Mouse (Mus musculus) cerebellum, adult 8-10 months (tissue): Measurements from ENCODE around the gene Man1c1.

Experiments
- DNase-seq: peaks from one replicate; pipeline ENCODE4 v3.0.0; 2022

Gene Man1c1

DNA sequence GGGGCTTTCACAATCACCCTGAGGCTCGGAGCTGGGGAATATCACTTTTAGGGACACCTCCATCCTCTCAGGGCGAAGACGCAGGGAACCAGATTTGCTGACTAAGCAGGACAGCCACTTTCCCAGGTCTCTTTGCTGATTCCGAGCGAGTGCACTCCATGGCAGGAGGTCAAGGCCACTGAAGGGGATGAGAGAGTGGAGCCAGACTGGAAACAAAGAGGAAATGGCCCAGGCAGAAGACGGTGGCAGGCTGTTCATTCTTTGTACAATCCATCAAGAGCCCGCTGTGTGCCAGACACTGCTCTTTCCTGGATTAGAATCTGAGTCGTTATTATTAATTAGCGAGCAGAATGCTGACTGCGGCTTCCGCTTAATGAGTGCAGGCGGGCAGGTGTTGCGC is 70.1 kb downstream of the Man1c1 start:
- DNase-seq, result no peak

DNA sequence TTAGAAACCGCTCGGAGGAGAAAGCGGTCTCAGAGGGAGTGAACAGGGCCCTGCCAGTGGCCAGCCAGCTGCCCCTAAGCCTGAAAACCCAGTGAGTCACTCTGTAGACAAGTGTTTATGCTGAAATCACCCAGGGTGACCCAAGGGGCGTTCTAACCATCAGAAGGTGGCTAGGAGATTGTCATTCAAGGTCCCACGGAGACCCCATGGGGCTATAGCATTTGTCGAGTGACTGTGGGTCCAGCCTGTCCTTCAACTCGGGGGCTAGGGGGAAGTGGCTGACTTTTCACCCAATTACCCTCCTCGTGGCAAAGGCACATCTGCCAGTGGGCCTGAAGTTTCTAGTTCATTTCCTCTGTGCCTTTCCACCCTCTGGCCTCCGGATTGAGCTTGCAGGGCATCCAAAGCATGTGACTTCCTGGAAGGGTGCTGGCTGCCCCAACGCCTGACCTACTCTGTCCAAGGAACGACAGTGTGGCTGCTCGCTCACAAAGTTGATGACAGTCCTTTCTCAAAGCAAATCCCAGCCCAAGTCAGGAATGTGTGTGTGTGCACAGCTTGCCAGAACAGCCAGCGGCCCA is 71.9 kb downstream of the Man1c1 start:
- DNase-seq, result no peak

DNA sequence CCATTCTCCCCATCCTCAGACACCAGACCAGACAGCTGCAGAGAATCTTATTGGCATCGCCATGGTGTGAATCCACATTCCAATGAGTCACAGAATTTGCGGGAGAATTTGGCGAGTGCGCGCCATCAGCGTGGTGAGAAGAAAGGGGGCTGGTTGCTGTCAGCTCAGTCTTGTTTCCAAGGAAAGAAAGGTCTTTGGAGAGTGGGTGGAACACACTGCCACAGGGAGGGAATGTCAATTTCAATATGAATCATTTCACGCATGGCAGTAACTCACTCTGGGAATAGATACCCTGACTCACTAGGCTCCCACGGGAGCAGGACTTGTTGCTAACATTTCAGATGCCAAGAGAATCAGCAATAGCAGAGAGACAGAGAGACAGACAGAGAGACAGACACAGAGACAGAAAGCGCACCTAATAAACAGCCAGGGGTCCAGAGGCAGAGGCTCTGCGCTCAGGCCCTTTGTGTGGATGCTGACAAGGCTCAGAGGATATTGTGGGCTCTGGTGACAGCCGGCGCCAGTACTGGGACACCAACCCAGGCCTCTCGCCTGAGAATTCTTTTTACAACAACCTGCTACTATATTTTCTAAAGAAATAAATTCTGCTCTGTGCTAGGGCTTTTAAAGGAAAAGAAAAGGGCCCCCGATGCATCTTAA is 72.5 kb downstream of the Man1c1 start:
- DNase-seq, result no peak

DNA sequence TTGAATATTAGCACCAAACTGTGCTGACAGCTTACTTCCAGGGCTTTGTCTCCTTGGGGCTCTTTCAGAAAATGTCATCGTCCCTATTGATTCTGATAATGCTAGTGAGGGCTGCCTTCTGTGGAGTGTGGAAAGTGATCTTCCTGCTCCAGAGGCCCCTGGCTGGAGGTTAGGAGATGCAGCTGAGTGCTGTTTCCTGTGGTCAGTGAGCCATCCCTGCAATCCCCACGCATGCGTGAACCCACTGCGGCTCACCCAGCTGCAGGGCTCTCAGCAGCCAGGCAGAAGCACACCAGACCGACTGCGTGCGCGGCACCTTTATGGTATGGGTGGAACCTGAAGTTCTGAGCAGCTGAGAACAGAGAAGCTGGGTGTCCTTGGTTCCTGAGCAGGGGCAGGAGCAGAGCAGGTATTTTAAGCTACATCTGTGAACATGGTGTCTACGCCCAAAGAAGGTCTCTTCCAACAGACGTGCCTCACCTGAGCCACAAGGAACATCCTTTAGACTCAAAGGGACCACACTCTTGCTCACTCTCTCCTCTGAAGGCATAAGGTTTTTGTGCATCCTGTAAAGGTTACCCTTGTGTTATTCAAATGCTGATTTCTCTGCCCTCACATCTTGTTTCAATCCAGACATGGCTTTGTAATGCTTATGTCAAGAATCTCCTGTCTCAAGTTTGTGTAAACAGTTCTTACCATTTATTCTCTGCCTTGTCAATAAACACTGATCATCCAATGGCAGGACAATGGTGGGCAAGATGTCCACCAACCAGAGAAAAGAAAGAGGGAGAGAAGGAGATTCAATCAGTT is 75.3 kb downstream of the Man1c1 start:
- DNase-seq, result no peak

DNA sequence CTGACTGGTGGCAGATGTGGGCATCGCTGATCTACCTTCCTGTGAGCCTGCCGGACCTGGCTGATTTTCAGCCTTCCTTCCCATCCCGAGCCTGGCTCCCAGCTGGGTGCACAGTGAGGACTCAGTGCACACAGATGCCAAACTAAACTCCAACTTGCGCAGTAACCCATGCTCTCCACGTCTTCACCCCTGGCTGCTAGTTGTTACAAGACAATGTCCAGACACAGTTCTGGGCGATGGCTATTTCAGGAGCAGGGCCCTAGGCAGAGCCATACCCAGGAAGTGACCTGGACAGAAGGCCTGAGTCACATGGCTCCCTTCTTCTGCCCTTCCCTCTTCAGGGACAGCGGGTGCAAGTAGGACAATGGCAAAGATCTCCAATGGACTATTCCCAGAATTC is 76.0 kb downstream of the Man1c1 start:
- no peak for DNase-seq

DNA sequence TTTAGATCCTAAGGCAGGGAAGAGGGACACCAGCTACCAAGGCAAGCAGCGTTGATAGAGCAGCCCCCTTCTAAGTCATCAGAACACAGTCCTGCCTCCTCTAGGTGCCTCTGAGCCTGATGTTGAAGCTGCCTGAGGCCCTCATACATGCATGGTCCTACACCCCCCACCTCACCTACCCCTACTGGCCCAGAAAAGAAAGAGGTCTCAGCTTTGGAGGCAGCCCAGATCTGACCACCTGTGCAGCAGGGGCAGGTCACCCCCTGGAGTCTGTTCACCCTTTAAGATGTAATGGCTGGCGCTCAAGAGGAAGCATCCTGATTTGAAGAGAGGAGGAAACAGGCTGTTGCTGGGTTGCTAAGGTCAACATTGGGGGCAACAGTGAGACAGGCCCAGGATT is 77.2 kb downstream of the Man1c1 start:
- no peak for DNase-seq

DNA sequence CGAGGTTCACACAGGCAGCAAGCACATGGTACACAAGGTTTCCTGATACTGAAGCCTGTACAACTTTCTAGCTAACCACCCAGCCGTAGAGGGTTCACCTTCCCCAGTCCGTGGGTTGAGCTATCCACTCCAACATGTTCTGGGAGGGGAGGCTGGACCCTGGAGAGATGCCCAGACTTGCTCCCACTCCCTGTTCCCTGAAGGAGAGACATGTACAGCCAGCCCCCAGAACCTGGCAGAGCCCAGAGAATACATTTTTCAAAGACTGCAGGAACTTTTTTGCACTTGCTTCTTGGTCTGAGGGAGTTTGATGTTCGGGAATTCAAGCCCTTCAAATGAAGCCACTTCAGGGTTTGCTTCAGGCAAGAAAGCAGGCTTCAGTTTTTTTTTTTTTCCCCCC is 77.7 kb downstream of the Man1c1 start:
- DNase-seq, result no peak

DNA sequence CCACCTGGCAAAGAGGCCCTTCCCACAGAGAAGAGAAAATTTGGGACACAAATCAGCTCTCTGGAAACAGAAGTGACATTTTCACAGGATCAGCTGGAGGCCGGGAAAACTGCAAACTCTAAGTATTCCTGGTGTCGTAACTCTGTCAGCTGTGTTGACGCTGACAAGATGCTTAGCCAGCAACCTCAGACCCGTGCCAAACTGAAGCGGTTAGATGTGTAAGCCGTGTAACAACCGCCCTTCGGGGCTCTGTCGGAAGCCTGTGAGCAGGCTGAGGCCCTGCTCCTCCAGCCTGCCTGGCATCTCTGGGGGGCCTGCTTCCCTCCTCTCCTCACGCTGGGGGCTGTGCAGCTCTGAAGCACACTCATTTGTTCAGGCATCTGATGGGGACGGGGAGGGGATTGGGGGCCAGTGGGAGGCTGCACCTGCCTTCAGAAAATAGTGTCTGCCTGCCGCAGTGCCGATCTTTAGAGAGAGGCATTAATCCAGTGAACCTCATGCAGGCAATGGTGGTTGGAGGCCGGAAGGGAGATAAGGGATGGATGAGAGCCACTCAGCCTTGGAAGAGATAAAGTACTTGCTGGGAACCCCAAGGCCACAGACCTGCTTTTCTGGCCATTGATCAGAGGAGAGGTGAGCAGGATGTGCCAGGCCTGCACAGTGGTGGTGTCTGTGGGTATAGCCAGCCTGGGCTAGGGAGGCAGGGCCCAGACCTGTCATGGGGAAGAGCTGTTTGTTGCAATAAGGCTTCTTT is 79.8 kb downstream of the Man1c1 start:
- no peak for DNase-seq

DNA sequence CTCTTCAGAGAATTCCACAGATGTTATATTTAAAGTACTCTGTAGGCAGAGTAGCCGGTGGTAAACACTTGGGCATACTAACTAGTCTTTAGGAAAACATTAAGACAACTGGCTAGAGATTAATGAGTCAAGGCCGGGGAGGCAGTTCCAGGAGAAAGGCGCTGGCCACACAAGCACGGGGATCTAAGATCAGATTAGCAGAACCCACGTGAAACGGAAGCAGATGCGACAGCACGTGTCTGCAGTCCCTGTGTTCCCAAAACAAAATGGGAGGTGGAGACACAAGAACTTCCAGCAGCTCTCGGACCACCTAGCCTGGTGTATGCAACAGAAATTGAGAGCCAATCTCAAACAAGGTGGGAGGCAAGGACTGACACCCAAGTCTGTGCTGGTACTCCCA is 82.4 kb downstream of the Man1c1 start:
- no peak for DNase-seq

DNA sequence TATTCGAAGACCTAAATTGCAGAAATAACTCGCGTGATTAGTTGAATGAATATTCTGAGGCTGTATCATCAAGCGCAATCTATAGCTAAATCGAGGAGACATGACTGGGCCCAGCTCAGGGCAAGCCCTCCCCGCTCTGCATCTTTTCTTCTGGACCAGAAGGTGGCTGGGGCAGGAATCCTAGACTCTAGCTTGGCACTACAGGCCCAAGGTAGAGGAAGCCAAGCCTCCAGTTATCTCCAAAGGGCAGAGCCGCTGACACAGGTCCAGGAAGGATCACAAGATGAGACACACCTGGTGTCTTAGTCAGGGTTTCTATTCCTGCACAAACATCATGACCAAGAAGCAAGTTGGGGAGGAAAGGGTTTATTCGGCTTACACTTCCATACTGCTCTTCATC is 83.8 kb downstream of the Man1c1 start:
- no peak for DNase-seq

DNA sequence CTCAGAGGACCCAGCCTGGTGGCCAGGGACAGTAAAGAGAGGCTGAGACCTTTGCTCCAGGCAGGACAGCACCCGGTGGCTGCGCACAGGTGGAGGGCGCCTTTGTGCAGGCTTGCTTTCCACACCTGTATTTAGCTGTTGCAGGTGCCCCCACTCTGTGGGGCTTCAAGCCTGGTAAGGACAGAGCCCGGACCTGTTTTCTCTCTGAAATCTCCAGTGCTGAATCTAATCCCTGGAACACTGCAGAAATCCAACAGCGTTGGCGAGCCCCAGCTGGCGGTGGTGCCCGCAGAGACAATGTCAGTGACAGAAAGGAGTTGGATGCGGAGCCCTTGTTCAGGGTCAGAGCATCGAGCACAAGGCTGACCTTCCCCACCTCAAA is 84.6 kb downstream of the Man1c1 start:
- DNase-seq, result no peak

DNA sequence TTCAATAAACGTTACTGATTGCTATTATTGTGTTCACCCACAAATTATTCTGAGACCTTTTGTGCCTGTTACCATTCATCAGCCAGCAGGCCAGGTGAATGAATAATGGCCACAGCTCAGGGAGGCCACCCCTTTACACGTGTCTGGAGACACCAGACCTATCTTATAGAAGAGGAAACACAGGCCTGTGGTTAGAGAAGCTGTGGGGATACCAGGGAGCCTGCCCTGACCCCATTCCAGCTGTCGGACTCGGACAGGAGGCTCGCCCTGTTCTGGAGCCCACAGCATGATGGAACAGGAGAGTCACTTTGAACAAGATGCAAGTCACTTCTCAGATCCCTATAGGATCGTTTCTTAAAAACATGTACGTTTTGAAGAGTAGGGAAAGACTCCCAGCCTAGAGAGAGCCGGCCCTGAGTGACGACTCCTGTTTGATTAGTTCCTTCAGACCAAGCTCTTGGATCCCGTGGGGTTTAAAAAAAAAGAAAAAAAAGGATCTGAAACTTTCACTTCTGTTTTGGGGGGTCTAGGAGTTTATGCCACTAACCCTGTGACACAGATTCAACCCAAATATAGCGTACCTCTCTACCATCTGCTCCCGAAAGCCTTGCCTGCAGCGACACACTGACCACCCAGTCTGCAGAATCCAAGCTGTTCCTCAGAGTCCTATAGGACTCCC is 85.1 kb downstream of the Man1c1 start:
- DNase-seq, result no peak

DNA sequence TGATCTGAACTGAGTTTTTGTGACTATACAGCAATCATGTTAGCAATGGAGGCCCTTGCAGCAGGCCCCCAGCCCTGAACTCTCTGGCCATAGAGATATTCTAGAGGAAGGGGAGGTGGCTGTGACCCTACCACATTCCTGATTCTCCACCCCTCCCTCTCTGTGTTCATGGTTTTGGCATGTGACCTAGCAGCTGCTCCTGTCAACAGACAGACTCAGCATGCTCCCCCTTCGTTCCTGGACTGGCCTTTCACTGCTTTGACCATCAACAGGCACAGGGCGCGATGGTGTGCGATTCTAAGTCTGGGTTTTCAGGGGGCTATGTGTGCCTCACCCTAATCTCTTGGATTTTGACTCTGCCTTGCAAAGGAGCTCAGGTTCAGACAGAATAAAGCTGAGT is 86.3 kb downstream of the Man1c1 start:
- no peak for DNase-seq

DNA sequence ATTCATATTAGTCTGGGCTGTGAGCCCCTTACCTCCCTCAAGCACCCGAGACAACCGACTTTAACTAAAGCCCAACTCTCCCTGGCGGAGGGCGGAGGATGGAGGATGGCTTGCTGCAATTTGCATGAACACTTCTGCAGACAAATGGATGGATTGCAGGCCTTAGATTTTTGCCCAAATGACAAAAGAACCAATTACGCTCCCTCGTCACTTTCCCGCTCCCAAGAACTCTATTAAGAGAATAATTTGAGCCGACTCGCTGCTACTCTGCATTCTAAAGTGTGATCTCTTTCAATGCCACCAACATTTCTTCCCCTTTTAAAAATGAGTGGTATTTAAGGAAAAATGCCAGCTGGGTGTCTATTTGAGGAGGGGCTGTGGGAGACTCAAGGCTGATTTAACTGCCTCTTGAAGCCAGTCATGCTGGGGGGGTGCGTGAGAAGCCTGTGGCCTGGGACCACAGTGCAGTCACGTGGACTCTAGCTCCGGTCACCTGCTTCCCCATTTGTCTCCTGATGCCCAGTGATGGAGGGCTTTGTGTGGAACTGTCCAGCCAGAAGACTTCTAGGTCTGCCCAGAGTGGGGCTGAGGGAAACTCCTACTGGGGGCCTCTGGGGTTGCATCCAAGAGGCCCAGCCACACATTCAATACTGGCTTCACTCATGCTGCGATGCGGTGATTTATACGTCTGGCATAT is 88.0 kb downstream of the Man1c1 start:
- DNase-seq, result no peak

DNA sequence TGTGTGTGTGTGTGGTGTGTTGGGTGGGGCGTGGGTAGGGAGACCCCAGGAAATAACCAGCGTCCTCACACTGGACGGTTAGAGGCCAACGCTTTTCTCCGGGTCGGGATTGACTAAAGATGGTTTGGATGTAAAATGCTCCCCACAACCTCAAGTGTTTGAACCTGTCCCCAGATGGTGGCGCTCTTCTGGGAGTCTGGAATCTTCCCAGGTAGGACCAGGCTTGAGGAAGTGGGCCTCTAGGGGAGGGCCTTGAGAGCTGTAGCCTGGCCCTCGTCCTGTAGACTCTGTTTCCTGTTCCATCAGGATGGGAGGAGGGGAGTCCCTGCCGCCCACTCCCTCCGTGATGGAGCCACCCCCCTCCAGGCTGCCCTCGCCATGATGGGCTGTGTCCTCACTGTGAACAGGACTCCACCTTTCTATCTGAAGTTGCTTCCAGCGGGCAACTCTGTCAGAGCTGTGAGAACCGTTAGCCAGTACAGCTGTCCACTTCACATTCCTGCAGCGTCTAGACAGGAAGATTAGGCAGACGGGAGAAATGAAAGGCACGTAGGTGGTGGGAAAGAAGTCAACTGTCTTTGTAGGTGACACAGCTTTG is 91.9 kb downstream of the Man1c1 start:
- no peak for DNase-seq

DNA sequence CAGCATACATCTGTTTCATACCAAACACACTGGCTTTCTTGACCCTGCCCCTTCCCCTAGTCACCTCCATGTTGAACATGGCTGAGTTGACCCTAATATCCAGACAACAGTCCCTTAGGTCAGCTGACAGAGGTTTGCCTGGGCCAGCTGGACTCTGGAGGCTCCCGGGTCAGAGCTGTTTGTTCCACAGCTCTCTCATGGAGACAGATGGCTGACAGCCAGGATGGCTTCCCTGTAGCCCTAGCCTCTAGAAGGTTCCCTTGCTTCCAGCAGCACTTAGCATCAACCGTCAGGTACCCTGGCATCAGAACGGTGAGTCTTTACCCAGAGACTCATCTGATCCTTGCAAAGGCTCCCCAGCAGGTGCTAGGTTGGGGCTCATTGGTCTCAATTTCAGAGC is 93.5 kb downstream of the Man1c1 start:
- no peak for DNase-seq

DNA sequence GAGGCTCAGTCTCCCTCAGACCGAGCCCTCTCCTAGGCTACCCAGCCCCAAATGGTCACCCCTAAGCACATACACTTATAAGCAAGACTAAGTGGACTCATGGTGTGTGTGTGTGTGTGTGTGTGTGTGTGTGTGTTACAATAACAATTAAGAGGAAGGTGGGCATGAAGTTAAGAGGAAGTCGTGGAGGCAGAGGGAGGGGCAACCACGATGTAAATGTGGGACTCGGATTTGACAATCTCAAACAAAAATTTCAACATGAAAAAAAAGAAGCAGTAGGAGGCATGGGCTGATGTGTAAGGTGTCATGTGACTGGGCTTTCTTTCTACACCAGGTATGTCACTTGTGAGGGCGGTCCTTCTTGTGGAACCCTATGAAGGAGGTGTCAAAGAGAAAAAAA is 96.4 kb downstream of the Man1c1 start:
- DNase-seq, result no peak

DNA sequence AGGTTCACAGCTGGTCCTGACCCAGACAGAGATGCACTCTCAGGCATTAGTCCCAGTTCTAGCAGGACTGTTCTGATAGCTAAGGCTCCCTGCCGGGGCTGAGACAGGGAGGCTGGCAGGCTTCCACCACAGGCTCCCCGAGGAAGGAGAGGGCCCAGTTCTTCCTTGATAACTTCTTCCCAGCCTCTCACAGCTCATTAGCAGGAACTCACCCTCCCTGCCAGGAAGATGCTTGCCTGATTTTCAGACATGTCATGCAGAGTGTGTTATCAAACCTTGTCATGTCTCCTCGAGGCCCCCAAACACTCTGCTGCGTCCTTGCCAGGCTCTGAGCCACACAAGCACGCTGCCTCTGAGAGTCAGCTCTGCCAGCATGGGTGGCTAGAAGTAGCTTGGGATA is 98.0 kb downstream of the Man1c1 start:
- DNase-seq, result no peak

DNA sequence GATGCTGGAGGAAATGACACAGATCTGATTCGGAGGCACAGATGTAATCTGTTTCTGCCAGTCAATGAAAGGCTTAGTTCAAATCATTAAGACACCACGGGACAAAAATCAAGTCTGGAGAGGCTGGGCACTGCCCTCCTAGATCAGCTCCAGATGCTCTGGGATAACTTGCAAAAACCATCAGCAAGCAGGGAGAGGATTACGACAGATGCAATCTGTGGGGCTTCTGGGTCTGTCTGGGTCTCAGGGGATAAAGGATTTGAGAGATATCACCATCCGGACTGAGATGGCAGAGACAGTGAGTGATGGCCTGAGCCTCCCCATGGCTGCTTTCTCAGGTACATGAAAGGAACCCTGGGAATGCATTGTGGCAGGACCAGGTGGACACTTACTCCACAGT is 99.6 kb downstream of the Man1c1 start:
- no peak for DNase-seq

DNA sequence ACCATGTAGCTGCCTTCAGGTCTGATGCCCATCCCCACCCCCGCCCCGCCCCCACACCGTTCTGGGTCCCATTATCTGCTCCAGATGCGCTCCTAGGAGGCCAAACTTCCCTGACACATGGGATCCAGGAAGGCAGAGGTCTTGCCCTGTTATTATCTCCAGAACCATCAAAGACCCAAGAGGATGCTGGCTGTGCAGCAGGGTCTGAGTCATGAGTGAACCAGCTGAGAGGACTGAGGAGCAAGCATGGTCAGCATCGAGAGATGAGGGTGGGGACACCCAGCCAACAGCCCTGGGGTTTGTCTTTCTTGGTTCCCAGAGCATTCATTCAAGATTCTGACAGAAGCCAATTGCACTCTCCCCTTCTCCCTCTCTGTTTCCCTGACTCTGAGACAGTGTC is 100.5 kb downstream of the Man1c1 start:
- no peak for DNase-seq

DNA sequence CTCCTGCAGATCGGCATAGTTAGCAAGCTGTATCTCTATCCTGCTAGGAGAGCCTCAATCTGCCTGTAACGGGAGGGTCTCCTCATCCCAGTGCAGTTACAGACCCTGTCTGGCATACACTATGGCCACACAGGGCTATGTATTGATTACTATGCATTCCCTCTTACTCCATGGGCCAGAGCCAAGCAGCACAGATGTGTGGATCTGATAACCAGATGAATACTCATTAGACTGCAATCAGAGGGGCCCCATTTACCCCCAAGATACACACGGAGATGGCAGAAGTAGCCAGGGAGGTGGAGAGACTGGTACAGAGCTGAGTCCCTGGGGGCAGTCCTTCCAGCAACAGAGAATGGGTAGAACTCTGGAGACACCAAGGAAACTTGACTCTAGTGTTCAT is 101.5 kb downstream of the Man1c1 start:
- no peak for DNase-seq

DNA sequence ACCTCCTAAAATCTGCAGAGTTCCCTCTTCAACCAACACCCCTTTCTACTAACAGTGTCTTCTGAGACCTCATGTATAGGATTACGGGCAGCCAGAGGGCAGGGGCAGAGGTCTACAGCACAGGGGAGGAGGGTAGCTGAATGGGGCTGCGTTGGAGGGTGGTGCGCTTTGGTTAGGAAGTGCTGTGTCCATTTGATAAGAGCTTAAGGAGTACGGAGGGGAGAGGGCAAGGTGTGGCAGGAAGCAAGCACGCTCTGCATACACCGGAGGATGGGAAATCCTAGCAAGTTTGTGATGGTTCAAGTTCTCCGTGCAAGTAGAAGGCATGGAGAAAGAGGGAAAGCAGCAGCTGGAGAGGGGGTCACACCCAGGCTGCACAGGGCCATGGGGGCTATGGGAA is 102.1 kb downstream of the Man1c1 start:
- DNase-seq, result no peak
